Mouse (Mus musculus): ENCODE measurements around the gene Iqschfp.

DNA sequence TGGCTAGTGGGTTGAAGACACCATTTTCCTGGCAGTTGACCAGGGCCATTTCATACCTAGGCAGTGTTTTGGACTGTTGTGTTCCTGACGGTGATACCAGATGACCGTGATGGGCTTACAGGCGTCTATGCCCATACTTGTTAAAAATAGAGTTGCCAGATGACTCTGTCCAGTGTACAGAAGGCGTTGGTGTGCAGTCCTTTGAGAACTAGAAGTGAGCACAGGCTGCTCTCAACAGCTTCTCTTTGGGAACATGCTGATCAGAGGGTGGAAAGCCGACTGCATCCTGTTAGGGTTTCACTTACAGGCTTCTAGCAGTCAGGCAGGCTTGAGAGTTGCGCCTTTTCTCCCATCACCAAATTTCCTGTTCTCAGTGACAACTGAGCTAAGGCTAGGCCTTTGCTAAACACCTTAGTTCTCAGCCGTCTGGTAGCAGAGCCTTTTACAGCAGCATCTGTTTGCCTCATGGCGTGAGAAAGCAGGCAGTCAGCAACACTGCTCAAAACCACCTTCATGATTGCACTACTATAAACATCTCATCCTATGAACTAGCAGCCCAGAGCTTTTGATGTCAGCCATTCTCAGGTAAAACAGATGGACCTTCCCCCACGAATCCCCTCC, 697.3 kb downstream of the Iqschfp start:
- TF ChIP-seq CTCF (IDR thresholded peaks at IDR 0.05; ENCODE audit: extremely low read depth, insufficient read depth, low read length) (no peak), POLR2A (IDR thresholded peaks at IDR 0.05; ENCODE audit: extremely low read depth, insufficient read depth, low read length) (peak; percentile 38; the same call in 1 of the 2 replicates)

Data from cortical plate, adult 2 months (tissue).